Mouse (Mus musculus) MN1 (cell line): ENCODE measurements at regions not wholly inside any gene's neighbourhood (a gene's known extent, or its start where the extent isn't known, plus 50 kb on each side); places are given as distances from the start of the nearest gene placed in this dataset.
A peak's percentile ranks its signal among the peaks of the same experiment; 100 is the strongest.

Experiments used
- DNase-seq: peaks from one replicate; pipeline ENCODE4 v3.0.0-alpha.2; 2016; ENCODE audit warnings: low spot score

DNA sequence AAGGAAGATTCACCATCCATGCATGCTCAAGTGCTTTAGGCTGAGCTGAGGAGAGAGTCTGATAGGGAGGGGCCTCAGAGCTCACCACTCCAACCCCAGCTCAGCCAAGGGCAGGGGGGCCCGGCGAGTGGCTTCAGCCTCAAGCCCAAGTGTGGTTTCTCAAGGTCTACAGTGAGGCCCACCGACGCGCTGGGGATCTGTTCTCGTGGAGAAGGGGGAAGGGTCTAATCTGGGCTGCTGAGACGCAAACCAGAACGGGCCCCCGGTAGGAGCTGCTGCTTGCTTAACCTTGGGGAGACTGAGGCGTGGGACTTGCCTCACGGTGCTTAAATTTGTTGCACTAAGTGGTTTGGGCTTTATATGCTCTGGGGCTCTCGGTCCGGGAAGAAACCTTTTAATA lies 70.9 kb downstream of the Asb1 start:
- no peak for DNase-seq

DNA sequence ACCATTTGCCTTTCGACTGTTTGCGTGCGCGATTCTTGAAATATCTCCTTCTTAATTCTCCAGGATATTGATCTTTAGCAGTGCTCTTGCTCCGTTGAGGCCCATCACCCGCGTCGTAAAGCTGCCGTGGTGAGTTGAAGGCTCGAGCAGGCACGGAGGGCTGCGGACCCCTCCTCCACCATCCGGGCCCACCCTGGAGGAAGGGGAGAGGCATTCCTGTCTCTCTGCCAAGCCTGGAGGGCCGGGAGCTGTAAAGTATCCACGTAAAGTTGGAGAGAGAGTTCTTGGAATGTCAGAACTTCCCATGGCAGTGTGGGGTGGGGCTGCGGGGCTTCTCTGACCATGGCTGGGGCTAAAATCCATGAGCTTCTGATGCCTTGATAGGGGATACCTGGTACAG lies 71.3 kb downstream of the Asb1 start:
- no peak for DNase-seq

DNA sequence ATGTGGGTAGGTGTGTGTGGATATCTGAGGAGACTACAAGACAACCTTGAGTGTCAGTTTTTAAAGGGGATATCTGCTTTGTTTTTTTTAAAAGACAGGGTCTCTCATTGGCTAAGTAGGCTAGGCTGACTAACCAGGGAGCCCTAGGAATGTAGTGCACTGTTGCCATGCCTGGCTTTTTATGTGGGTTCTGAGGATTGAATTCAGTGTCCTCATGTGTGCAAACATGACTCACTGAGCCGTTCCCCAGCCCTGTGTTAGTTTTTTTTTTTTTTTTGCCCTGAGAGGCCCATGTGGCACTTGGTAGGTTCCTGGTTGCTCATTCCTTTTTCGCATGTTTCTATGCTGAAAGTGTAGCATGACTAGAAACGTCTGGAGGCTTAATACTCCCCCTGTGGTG lies 72.6 kb downstream of the Asb1 start:
- DNase-seq, result no peak

DNA sequence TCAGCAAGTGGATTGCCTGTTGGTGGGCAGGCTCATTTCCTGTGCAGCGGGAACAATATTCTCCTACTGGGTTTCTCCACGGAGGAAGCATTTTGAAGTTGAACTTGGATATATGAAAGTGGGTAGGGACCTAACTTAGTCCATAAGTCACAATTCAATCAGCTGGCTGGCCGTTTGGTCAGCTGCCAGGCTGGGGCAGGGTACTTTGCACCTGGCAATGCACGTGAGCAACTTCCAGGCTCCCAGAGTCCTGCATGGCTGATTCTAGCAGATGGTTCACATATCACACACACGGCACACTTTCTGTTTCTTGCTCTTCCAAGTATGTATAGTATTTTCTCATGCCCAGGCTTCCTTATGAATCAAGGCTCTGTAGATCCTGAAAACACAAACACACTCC lies 75.1 kb downstream of the Asb1 start:
- DNase-seq, result no peak

DNA sequence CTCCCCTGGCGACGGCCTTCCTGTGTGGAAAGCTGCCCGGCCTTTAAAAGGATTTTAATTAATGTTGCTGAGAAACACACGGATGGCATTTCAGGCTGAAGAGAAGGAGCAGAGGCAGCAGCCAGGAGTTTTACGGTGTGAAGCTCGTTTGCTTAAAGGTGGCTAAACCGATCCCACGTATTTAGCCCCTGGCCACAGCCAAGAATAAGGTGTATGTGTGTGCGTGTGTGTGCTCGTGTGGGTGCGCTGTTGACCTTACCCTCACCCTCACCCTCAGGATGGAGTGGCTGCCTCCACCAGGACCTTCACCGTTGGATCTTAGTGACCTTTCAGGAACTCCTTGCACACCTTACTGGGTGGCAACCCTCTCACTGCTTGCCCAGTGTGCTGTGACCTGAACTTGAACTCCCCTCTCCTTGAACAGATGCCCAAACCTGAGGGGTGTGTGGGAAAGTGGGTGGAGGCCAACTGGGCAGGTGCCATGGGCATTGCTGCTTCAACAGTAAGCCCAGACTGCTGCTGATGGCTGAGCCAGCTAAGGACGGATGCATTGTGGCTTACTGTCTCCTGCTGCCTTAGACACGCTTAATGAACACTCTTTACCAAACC lies 78.3 kb downstream of the Asb1 start:
- DNase-seq, result no peak

DNA sequence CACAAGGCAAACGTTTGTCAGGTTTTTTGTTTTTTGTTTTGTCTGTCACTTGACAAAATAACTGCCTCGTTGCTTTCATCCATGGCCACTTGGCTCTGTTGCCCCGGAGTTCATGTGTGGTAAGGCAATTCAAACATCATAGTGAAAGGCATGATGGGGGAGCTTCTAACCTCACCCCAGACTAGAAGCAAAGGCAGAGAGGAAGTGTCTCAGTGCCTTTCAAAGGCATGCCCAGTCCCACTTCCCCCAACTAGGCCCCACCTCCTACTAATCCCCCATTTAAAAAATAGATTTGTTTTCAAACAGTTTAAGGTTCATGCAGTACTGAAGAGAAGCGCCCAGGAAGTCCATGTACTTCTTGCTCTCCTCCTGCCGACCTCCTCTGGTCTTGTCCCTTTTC lies 80.8 kb downstream of the Asb1 start:
- DNase-seq, result no peak

DNA sequence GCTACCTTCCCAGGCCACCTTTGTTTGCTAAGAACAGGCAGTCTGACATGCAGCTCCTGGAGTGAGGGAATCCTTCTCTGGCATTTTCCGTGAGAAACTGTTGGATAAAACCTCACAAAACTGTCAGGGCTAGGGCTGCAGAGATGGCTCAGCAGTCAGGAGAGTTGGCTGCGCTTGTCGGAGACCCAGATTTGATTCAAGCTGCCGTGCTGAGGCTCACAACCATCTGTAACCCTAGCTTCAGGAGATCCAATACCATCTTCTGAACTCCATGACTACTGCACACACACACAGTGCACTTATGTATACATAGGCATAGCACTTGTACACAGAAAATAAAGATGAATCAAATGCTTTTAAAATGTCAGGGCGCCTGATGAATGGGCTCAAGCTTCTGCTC lies 82.5 kb downstream of the Asb1 start:
- no peak for DNase-seq

DNA sequence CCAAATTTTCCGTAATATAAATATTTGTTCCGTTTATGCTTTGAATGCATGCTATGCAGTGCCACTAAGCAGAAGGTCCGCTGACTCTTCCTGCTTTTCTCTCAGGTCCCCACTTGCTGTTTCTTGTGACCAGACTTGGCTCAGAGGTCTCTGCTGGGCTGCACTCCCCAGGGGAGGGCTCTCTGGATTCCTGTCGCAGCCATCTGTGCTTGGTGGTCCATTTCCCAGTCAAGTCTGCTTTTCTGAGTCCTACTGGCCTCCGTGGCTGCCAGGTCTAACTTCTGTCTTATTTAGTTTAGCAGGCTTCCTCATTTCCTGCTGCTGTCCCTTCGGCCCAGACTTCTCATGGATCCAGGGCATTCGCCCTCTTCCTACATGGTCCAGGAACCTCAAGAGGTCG lies 83.7 kb downstream of the Asb1 start:
- no peak for DNase-seq

DNA sequence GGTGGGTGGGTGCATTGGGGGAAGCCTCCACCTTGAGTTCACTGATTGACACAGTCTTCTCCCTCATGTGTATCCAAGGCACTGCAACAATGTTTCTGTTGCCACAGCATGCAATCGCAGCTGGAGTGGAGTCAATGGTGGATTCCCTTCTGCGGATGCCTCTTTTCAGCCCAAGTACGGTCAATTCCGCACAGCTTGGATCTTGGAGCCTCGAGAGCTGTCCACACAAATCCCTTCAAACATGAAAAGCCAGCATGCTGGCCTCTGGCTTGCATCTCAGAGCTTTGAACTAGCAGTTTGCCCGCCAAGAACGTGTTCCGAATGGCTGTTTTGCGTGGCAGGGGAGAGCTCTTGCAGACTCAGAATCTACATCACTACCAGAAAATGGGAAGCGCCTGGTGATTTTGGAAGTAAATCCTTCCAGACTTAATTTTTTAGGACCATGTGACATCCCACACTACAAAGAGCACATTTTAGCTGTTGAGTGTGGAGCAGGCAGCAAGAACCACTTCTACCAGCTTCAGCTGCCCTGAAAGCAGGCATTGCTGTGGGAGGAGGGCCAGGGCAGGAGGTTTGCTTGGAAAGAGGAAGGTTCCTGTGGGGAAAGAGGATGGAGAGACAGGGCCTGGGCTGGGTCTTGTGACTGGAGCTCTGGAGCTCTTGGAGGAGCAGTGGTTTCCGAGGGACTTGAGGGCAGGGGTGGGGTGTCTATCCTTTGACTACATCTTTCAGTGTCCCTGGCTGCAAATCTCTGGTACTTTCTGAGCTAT lies 84.4 kb downstream of the Asb1 start:
- DNase-seq, result no peak

DNA sequence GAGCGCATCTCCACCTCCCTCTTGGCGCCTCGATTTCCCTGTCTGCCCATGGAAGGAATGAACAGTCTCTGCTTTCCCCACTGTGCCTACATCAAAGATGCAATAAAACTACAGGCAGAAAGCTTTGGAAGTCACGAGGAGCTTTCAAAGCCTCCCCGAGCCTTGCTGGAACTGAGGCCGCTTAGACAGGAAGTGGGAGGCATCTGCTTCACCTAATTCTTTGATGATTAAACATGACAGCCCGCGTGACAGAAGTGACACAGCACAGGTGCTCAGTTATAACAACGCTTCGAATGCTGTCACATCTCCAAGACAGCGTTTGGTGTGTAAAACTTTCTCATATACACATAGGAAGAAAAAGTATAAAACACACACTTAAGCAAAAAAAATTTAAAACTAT lies 85.7 kb downstream of the Asb1 start:
- DNase-seq, result no peak

DNA sequence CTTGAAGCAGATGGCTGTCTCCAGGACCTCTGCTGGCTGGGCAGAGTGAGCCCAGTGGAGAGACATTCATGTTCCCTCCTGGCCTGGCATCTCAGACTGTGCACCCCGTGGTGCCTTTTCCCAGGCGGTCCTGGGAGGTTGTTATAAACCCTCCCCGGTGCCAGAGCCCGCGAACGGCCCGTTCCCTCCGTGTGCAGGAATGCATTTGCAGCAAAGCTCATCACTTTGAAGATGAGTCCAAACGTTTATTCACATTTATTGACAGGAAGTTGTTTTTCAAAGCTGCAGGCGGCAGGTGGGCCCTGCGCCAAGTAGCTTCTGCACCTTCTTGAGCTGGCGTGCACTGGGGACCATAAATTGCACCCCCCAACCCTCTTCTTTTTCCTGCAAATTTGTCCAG lies 89.9 kb downstream of the Asb1 start:
- DNase-seq, result no peak

DNA sequence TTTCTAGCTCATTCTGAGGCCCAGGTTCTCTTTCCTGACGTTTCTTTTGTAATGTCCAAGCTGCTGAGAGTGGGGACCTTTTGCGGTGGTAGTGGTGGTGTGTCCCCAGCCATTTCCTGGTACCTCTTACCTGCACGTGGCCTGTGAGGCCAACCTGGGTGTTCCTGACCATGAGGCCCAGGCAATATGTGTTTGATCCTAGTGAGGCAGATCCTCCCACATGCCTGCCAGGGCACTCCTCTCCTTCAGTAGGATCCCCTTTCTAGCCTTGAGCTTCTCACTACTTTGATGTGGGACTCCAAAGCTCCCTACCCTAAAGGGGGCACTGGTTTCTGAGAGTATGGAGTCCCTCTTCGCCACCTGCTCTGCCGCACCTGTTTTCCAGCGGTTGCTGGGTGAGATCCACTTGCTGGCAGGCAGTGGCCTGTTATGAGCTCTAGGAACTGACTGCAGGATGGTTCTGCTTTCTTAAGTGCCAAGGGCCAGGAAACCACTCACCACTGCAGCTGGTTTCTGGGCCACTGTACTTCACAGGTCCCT lies 90.6 kb downstream of the Asb1 start:
- no peak for DNase-seq

DNA sequence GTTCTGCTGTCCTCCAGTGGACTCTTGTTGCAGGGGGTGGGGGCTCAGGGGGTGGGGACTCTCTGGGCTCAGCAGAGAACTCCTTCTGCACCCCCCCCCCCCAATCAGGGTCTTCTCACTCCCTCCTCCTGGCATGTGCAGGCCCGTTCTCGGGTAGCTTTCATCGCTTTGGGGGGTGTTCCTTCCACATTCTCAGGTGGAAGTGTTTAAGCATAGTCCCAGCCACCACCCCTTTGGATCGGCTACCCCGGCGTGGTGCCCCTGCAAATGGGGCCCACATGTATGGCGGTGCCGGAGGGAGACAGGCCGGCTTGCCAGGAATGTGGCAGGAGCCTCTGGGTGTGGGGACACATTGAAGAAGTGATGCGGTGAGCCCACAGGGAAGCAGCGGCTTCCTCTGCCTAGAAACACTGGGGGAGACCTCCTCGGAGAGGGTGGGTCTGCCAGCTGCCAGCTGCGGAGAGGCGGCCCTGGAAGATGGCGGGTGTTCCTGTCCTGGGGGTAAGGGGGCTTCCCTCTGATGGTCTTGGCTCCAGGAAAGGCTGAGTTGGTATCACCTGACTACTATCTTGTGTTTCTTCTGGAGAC lies 92.7 kb downstream of the Asb1 start:
- DNase-seq, result no peak

DNA sequence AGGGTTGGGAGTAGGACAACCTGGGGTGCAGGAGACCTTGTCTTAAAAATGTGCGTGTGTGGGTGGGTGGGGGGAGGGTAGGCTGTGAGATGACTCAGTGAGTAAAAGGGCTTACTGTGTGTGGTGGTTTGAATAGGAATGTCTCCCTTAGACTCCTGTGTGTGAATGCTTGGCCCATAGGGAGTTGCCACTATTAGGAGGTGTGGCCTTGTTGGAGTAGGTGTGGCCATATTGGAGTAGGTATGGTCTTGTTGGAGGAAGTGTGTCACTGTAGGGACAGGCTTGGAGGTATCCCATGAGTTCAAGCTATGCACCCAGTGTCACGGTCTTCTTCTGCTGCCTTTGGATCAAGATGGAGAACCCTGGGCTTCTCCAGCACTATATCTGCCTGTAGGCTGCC lies 96.2 kb downstream of the Asb1 start:
- DNase-seq, result no peak

DNA sequence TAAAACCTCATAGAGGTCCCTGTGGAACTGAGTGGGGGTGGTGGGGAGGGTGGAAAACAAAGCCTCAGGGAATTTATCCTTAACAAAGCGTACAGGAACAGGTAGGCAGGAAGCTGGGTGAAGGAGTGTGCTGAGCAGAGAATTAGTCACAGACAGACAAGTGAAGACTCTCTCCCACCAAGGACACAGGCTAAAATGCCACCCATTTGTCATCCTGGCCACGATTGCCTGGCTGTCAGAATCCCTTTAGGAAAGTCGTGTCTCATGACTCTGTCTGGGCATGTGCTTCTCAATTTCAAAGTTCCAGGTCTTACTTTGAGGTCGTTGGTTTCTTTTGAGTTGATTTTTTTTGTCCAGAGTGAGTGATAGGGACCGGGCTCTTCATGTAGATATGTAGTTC lies 100.2 kb downstream of the Asb1 start:
- DNase-seq, result no peak

DNA sequence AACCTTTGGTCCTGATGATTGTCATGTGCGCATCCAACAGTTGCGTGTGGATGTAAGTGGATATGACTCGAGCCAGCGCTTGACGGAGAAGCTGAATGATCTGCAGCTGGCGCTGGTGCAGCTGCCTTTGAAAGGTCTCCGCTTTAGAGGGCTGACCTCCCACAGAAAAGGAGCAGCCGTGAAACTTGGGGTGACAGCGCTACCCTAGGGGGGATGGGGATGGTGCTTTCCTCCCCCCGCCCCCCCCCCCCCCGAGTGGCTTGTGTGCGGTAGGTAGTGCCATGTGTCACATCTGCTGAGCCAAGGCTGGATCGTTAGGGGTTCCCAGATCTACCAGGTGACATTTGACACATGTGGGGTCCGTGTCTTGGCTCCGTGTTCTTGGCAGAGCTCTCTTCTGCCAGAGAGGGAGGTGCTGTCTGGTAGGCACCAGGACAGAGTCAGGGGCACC lies 118.7 kb downstream of the Asb1 start:
- no peak for DNase-seq

DNA sequence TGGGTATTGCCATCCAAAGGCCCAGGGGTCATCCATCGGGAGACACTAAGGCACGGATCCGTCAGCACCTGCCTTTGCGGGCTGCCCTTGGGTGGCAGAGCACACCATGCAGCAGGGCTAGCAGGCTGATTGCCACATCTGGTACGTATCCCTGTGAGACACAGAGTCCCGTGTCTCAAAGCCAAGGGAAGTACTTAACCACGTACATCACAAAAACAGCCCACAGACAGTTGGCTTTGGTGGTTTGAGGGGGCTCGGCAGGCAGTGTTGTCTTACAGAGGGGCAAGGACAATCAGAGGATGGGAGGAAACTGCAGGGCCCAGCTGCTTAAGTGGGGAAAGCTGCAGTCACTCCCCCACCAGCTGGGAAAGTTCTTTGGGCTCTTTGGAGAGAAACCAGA lies 119.1 kb downstream of the Asb1 start:
- DNase-seq, result no peak

DNA sequence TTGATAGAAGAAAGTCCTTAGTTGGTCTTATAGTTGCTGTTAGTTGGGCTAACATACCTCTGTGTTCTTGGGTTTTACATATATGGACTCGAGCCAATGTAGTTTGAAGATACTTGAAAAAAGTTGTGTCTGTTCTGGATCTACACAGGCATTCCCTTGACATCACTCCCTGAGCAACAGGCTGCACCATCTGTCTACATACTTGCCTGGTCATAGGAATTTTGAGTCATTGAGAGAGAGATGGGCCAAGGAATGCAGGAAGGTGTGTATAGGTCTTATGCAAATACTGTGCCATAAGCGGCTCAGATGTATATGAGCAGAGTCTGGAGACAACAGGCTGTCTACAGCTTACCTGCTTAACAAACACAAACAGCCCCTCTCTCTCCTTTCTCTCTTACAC lies 122.9 kb downstream of the Asb1 start:
- DNase-seq, result no peak

DNA sequence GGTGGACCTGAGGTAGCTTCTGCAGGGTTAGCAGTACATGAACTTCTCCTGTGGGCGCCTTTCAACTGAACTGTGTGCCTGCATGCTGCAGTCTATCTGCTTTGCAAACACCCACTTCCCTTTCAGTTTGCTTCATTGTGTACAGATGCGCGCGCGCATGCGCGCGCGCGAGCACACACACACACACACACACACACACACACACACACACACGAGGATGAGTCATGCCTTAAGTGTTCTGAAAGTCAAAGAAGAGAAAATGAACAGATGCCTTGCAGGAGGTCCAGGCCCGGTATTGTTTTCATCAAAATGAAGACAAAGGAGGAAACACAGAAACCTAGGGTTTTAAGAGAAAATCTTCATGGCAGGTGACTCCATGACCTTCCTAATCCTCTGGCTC lies 124.3 kb downstream of the Asb1 start:
- peak; percentile 53 for DNase-seq

DNA sequence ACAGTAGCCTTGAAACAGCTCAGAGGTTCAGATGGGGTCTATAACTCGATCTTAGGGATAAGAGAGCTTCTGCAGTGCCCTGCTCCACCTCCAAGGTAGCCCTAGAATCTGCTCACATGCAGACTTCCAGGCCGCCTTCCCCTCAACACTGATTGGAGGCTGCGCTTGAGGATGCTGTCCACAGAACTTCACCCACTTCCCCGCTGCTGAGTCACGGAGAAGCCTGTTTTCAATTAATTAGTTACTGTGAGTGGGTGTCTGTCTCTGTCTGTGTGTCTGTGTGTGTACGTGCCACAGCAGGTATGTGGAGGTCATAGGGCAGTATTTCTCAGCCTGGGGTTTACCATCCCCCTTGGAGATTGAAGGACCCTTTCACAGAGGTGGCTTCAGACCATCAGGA lies 128.2 kb downstream of the Asb1 start:
- DNase-seq, result peak; percentile 30

DNA sequence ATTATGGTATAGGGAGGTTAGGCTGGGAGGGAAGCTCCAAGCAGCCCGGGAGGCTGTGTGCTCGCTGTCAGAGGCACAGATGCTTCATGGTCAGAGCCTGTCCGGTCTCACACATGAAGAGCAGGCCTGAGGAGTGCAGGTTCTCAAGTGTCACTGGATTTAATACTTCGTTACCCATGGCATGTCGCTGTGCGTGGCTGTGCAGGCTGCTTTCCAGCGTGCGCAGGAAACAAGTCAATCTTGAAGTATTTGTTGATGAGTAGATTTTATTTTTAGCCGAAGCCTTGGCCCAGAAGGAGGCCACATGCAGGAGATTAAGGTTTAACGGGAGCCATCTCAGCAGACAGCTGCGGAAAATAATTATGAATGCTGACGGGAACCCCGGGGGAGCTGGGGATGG lies 130.3 kb upstream of the Twist2 start:
- DNase-seq, result no peak

DNA sequence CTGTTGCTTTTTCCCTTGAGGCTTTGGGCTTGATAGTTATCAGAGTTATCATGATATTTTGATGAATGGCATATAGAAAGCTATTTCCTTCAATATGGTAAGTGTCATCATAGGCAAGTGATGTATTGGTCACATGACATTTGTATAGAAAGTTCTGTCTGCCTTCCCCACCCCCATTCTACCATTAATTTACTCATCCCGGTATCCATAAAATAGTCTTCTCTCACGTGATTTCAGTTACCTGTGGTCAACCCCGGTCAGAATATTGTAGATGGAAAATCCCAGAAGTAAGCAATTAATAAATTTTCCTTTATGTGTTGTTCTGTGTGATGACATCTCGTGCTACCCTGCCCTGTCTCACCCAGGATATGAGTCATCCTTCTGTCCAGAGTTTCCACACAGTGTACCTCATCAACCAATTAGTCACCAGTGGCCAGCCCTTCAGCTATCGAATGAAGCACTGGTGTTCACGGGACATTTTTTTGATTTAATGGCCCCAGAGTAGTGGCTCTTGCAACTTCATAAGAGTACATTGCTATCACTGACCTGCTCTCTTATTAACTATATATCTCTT lies 127.1 kb upstream of the Twist2 start:
- peak; percentile 24 for DNase-seq

DNA sequence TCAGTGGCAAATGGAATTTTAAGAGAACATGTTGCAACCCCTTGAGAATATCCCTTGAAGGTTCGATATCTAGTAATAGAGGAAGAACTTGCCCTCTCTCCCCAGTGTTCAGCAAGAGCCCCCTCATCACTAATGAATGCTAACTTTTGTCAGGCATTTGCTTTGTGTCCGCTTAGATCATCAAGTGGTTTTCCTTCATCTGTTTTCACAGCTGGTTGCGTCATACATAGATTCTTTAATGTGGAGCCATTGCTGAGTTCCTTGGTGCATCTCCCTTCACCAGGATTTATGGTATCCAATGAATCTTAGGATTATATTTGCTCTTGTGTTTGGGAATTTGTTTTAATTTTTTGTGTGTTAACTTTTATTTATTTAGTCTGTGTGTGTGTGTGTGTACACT lies 124.2 kb upstream of the Twist2 start:
- no peak for DNase-seq
